Mouse (Mus musculus) stomach, embryonic 16.5 days (tissue): ENCODE measurements at regions not wholly inside any gene's neighbourhood (a gene's known extent, or its start where the extent isn't known, plus 50 kb on each side); places are given as distances from the start of the nearest gene placed in this dataset.

ENCODE experiments used
- ATAC-seq: fragments of 200-750 bp; cut with Nextera tagmentation; 2 replicates; pipeline ENCODE4 v1.8.0; 2017; ENCODE audit warnings: moderate number of reproducible peaks, moderate TSS enrichment; ENCODE audit not compliant: insufficient read depth, low FRiP score
- H3K27ac ChIP-seq: fragments of 300-500 bp; sonication (generic); 2 replicates; pipeline ENCODE4 v1.5.1; 2014; ENCODE audit warnings: low read length
- H3K27me3 ChIP-seq: fragments of 300-500 bp; sonication (generic); 2 replicates; pipeline ENCODE4 v1.6.1; 2014; ENCODE audit warnings: low read length, control low read depth, mixed read lengths; ENCODE audit not compliant: control insufficient read depth, insufficient read depth
- H3K36me3 ChIP-seq: fragments of 300-500 bp; sonication (generic); 2 replicates; pipeline ENCODE4 v1.6.1; 2014; ENCODE audit warnings: low read length; ENCODE audit not compliant: control insufficient read depth, insufficient read depth
- H3K4me1 ChIP-seq: fragments of 300-500 bp; sonication (generic); 2 replicates; pipeline ENCODE4 v1.6.1; 2014; ENCODE audit warnings: low read length, control low read depth, mixed read lengths; ENCODE audit not compliant: control insufficient read depth, insufficient read depth
- H3K4me2 ChIP-seq: fragments of 300-500 bp; sonication (generic); 2 replicates; pipeline ENCODE4 v1.6.1; 2014; ENCODE audit warnings: low read depth, low read length, mixed read lengths
- H3K4me3 ChIP-seq: fragments of 300-500 bp; sonication (generic); replicated peaks from 2 replicates; pipeline ENCODE4 v1.5.1; 2014; ENCODE audit warnings: mild to moderate bottlenecking, low read length
- H3K9ac ChIP-seq: fragments of 300-500 bp; sonication (generic); 2 replicates; pipeline ENCODE4 v1.6.1; 2014; ENCODE audit warnings: low read length
- H3K9me3 ChIP-seq: fragments of 300-500 bp; sonication (generic); replicated peaks from 2 replicates; pipeline ENCODE4 v1.6.1; 2016; ENCODE audit warnings: low read length, control low read depth; ENCODE audit not compliant: control insufficient read depth
- WGBS: fragments of 180-500 bp; shearing (Covaris S2); extraction: QIAGEN DNeasy Blood & Tissue Kit; methylation state at CpG from one replicate; pipeline ENCODE4 v1.1.7; 2014; 5-methylcytosine and 5-hydroxymethylcytosine counted together

- no peaks in the 10 kb centered on the region for H3K9me3 ChIP-seq
- H3K4me3 ChIP-seq, result no peak overlapping the region
- H3K4me1 ChIP-seq, result no peaks in the 10 kb centered on the region
- ATAC-seq, result no peak
- H3K27ac ChIP-seq, result no peak overlapping the region
- no peaks in the 10 kb centered on the region for H3K27me3 ChIP-seq
- no peak overlapping the region for H3K4me2 ChIP-seq
- WGBS, result 89% methylated on average over 7 of the region's 7 CpGs
- H3K36me3 ChIP-seq, result no peaks in the 10 kb centered on the region
- no peak overlapping the region for H3K9ac ChIP-seq
Observed at GRCm38 (mm10) chr14:109928977-109929376, 826.0 kb downstream of the Slitrk6 start.

GRCm38 (mm10) chr14:109891896-109892165 is 863.1 kb downstream of the Slitrk6 start:
- Histone ChIP-seq H3K9me3 (no peaks in the 10 kb centered on the region), H3K27me3 (no peaks in the 10 kb centered on the region), H3K4me2 (no peak overlapping the region), H3K9ac (no peak overlapping the region), H3K4me1 (no peaks in the 10 kb centered on the region), H3K36me3 (no peaks in the 10 kb centered on the region), H3K27ac (no peak overlapping the region), H3K4me3 (no peak overlapping the region)
- WGBS, result 77% methylated on average over 2 of the region's 2 CpGs
- ATAC-seq, result no peak

- WGBS, result 71% methylated on average over 3 of the region's 3 CpGs
- Histone ChIP-seq H3K4me1 (no peaks in the 10 kb centered on the region), H3K9ac (no peak overlapping the region), H3K4me3 (no peak overlapping the region), H3K27me3 (no peaks in the 10 kb centered on the region), H3K4me2 (no peak overlapping the region), H3K36me3 (no peaks in the 10 kb centered on the region), H3K9me3 (no peaks in the 10 kb centered on the region), H3K27ac (no peak overlapping the region)
- no peak for ATAC-seq
Observed at GRCm38 (mm10) chr14:109891151-109891895, 863.6 kb downstream of the Slitrk6 start.

GRCm38 (mm10) chr14:109876950-109877663 is 877.8 kb downstream of the Slitrk6 start:
- Histone ChIP-seq H3K27ac (no peak overlapping the region), H3K9ac (no peak overlapping the region), H3K27me3 (no peaks in the 10 kb centered on the region), H3K4me2 (no peak overlapping the region), H3K4me1 (no peaks in the 10 kb centered on the region), H3K9me3 (no peaks in the 10 kb centered on the region), H3K36me3 (no peaks in the 10 kb centered on the region), H3K4me3 (no peak overlapping the region)
- no peak for ATAC-seq
- WGBS, result 65% methylated on average over 1 of the region's 1 CpGs

- H3K9ac ChIP-seq, result no peak overlapping the region
- H3K4me3 ChIP-seq, result no peak overlapping the region
- H3K27ac ChIP-seq, result no peak overlapping the region
- no peaks in the 10 kb centered on the region for H3K27me3 ChIP-seq
- H3K36me3 ChIP-seq, result no peaks in the 10 kb centered on the region
- H3K4me1 ChIP-seq, result no peaks in the 10 kb centered on the region
- no peak for ATAC-seq
- no peaks in the 10 kb centered on the region for H3K9me3 ChIP-seq
- no peak overlapping the region for H3K4me2 ChIP-seq
- 13% methylated on average over 1 of the region's 1 CpGs for WGBS
Observed at GRCm38 (mm10) chr14:109874230-109874629, 880.7 kb downstream of the Slitrk6 start.

GRCm38 (mm10) chr14:109840354-109841104 is 914.4 kb downstream of the Slitrk6 start:
- Histone ChIP-seq H3K9ac (no peak overlapping the region), H3K4me1 (no peaks in the 10 kb centered on the region), H3K36me3 (no peaks in the 10 kb centered on the region), H3K9me3 (no peaks in the 10 kb centered on the region), H3K4me2 (no peak overlapping the region), H3K27me3 (no peaks in the 10 kb centered on the region), H3K4me3 (no peak overlapping the region), H3K27ac (no peak overlapping the region)
- ATAC-seq, result no peak
- 38% methylated on average over 6 of the region's 6 CpGs for WGBS

GRCm38 (mm10) chr14:109802522-109803126 is 888.7 kb upstream of the Slitrk1 start:
- Histone ChIP-seq H3K9ac (no peak overlapping the region), H3K27me3 (no peaks in the 10 kb centered on the region), H3K9me3 (no peaks in the 10 kb centered on the region), H3K27ac (no peak overlapping the region), H3K4me3 (no peak overlapping the region), H3K4me2 (no peak overlapping the region), H3K36me3 (no peaks in the 10 kb centered on the region), H3K4me1 (no peaks in the 10 kb centered on the region)
- ATAC-seq, result no peak
- WGBS, result 64% methylated on average over 3 of the region's 3 CpGs

GRCm38 (mm10) chr14:109772246-109772645 is 858.3 kb upstream of the Slitrk1 start:
- H3K4me2 ChIP-seq, result no peak overlapping the region
- H3K4me3 ChIP-seq, result no peak overlapping the region
- no peaks in the 10 kb centered on the region for H3K4me1 ChIP-seq
- H3K27me3 ChIP-seq, result no peaks in the 10 kb centered on the region
- no peak overlapping the region for H3K27ac ChIP-seq
- WGBS, result 73% methylated on average over 1 of the region's 1 CpGs
- no peaks in the 10 kb centered on the region for H3K36me3 ChIP-seq
- H3K9me3 ChIP-seq, result no peaks in the 10 kb centered on the region
- H3K9ac ChIP-seq, result no peak overlapping the region
- no peak for ATAC-seq

- H3K9me3 ChIP-seq, result no peaks in the 10 kb centered on the region
- H3K27me3 ChIP-seq, result no peaks in the 10 kb centered on the region
- no peak overlapping the region for H3K4me3 ChIP-seq
- no peak for ATAC-seq
- H3K27ac ChIP-seq, result no peak overlapping the region
- H3K4me1 ChIP-seq, result no peaks in the 10 kb centered on the region
- no peak overlapping the region for H3K9ac ChIP-seq
- H3K36me3 ChIP-seq, result no peaks in the 10 kb centered on the region
- 59% methylated on average over 1 of the region's 1 CpGs for WGBS
- H3K4me2 ChIP-seq, result no peak overlapping the region
Observed at GRCm38 (mm10) chr14:109760892-109761291, 846.9 kb upstream of the Slitrk1 start.
